Mouse (Mus musculus) liver, adult 2 months (tissue): ENCODE measurements around the gene Wbp2. TPM values are rescaled to one million over a fixed set of nuclear protein-coding genes. Genes with fewer than 3 reads are reported as not detected.

ENCODE experiments used
- DNase-seq: peaks from one replicate; pipeline ENCODE4 v3.0.0-alpha.2; 2011; ENCODE audit warnings: low read depth, low spot score; ENCODE audit errors: extremely low read depth
- H3K27ac ChIP-seq: fragments of 200-500 bp; replicated peaks from 2 replicates; pipeline ENCODE4 v1.5.1; 2012; ENCODE audit warnings: low read depth, mild to moderate bottlenecking, control low read depth, inconsistent platforms, low read length; ENCODE audit not compliant: insufficient read depth
- H3K27me3 ChIP-seq: fragments of 200-500 bp; 2 replicates; pipeline ENCODE4 v1.6.1; 2012; ENCODE audit warnings: mild to moderate bottlenecking, moderate library complexity, low read length, inconsistent platforms; ENCODE audit not compliant: control insufficient read depth, insufficient read depth
- H3K36me3 ChIP-seq: fragments of 200-500 bp; 2 replicates; pipeline ENCODE4 v1.6.1; 2012; ENCODE audit warnings: low read length, inconsistent platforms; ENCODE audit not compliant: control insufficient read depth, insufficient read depth
- H3K4me1 ChIP-seq: fragments of 200-500 bp; 2 replicates; pipeline ENCODE4 v1.6.1; 2011; ENCODE audit warnings: low read length; ENCODE audit not compliant: control insufficient read depth, insufficient read depth
- H3K4me3 ChIP-seq: fragments of 200-500 bp; 2 replicates; pipeline ENCODE4 v1.5.1; 2011; ENCODE audit warnings: low read depth, mild to moderate bottlenecking, control low read depth, low read length, moderate library complexity; ENCODE audit not compliant: insufficient read depth
- H3K79me2 ChIP-seq: fragments of 200-500 bp; 2 replicates; pipeline ENCODE4 v1.6.1; 2012; ENCODE audit warnings: inconsistent platforms, mild to moderate bottlenecking, low read length, moderate library complexity; ENCODE audit not compliant: control insufficient read depth, insufficient read depth
- H3K9ac ChIP-seq: fragments of 200-500 bp; 2 replicates; pipeline ENCODE4 v1.6.1; 2012; ENCODE audit warnings: low read depth, mild to moderate bottlenecking, control low read depth, inconsistent platforms, low read length
- CTCF ChIP-seq: fragments of 200-500 bp; IDR thresholded peaks from 2 replicates; pipeline ENCODE4 v1.5.1; 2011; ENCODE audit warnings: low read depth, low read length, control low read depth
- POLR2A ChIP-seq: fragments of 200-500 bp; IDR thresholded peaks from 2 replicates; pipeline ENCODE4 v1.6.1; 2011; ENCODE audit warnings: low read length, control low read depth; ENCODE audit not compliant: insufficient read depth; ENCODE audit errors: extremely low read depth
- WGBS: fragments of 180-500 bp; shearing (Covaris S2); methylation state at CpG from one replicate; pipeline ENCODE4 v1.1.7; 2018; 5-methylcytosine and 5-hydroxymethylcytosine counted together
- polyA plus RNA-seq: library from polyadenylated mRNA; depleted of rRNA; stranded (reverse); fragments of >200 nt; gene quantifications from 2 replicates; pipeline ENCODE4 v1.2.3, GENCODE M21; 2012
- total RNA-seq: library from RNA; depleted of rRNA; stranded (reverse); fragments of >200 nt; gene quantifications from 2 replicates; pipeline ENCODE4 v1.2.3, GENCODE M21; 2014

Gene Wbp2
- total and polyA plus RNA-seq, 2 experiments: 14.8 to 166 TPM

DNA sequence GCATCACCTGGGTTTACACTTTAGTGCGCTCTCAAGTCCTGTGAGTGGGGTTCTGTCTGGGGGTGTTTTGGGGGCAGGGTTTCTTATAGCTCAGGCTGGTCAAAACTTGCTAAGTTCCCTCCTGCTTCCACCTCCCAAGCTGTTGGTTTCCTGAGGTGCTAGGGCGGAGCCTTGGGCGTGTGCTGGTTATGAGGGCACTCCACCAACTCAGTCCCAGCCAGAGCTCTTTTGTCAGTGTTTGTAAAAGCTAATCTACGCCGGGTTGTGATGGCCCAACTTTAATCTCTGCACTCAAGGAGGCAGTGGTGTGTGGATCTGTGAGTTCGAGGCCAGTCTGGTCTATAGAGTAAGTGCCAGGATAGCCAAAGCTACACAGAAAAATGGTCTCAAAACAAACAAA is 2.6 kb downstream of the Wbp2 start:
- H3K79me2 ChIP-seq: peaks cover 6% of the 10 kb centered on the region; the same call in 1 of the 2 replicates
- WGBS: 82% methylated on average over 6 of the region's 6 CpGs
- H3K27me3 ChIP-seq: no peaks in the 10 kb centered on the region
- peaks cover 14% of the 10 kb centered on the region for H3K4me1 ChIP-seq
- no peak for DNase-seq
- H3K4me3 ChIP-seq: no peak overlapping the region
- peaks cover 22% of the 10 kb centered on the region for H3K36me3 ChIP-seq
- TF ChIP-seq POLR2A: no peak
- no peak overlapping the region for H3K27ac ChIP-seq
- no peak overlapping the region for H3K9ac ChIP-seq

DNA sequence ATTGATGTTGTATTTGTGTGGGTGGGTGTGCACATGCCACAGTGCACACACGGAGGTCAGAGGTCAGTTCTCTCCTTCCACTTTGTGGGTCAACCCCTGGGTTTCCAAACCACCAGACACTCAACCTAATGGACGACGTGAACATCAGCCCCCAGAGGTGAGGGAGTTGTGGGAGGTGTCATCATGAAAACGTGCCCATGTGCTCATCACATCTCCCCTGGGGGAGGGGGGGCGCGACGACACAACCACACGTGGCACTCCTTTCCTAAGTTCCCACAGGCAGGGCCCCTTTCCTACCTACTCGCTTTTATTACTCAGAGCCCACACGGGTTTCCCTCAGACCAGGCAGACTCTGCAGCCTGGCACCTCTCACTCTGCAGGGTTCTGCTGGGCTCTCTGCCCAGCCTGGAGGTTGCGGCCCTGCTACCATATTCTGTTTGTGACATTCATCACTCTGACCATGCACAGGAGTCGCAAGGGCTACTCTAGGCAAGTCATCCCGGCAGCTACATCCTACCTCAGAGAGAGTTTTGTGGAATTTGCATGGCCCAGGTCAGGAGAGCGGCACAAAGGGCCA is 3.6 kb downstream of the Wbp2 start:
- H3K27me3 ChIP-seq: no peaks in the 10 kb centered on the region
- no peak overlapping the region for H3K27ac ChIP-seq
- H3K9ac ChIP-seq: no peak overlapping the region
- no peak for DNase-seq
- H3K4me3 ChIP-seq: no peak overlapping the region
- peaks cover 8% of the 10 kb centered on the region; the same call in 1 of the 2 replicates for H3K4me1 ChIP-seq
- TF ChIP-seq POLR2A (no peak), CTCF (no peak)
- peaks cover 6% of the 10 kb centered on the region; the same call in 1 of the 2 replicates for H3K79me2 ChIP-seq
- peaks cover 22% of the 10 kb centered on the region for H3K36me3 ChIP-seq
- WGBS: 85% methylated on average over 14 of the region's 14 CpGs

DNA sequence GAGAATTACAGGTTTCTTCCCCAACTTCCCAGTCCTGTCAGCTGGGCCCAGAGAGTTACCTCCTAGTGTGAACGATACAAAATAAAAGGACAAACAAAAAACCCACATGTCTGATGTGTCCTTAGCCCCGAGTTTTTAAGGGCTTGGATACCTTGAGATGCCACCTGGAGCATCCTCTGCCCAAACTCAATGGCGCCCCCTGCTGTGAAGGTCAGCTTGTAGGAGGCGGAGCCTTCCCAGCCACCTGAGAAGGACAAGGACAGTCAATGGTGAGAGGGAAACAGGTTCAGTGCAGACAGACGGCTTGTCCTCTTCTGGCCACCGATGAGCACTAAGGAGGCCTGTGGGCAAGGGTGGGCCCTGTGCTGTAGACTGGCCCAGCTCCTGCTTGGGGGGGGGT is 5.7 kb downstream of the Wbp2 start:
- Histone ChIP-seq H3K27me3 (no peaks in the 10 kb centered on the region), H3K27ac (no peak overlapping the region), H3K4me3 (no peak overlapping the region), H3K4me1 (peaks cover 5% of the 10 kb centered on the region; the same call in 1 of the 2 replicates), H3K79me2 (peaks cover 6% of the 10 kb centered on the region; the same call in 1 of the 2 replicates), H3K36me3 (peaks cover 22% of the 10 kb centered on the region), H3K9ac (no peak overlapping the region)
- peak; percentile 77 for TF ChIP-seq CTCF
- no peak for TF ChIP-seq POLR2A
- peak; percentile 38 for DNase-seq
- WGBS: 74% methylated on average over 6 of the region's 6 CpGs

GRCm38 (mm10) chr11:116079511-116079910 is 7.3 kb downstream of the Wbp2 start:
- H3K9ac ChIP-seq: no peak overlapping the region
- H3K4me3 ChIP-seq: no peak overlapping the region
- no peak overlapping the region for H3K27ac ChIP-seq
- H3K27me3 ChIP-seq: no peaks in the 10 kb centered on the region
- peaks cover 3% of the 10 kb centered on the region; the same call in 1 of the 2 replicates for H3K79me2 ChIP-seq
- 50% methylated on average over 10 of the region's 10 CpGs for WGBS
- no peak for TF ChIP-seq POLR2A
- no peak for TF ChIP-seq CTCF
- peaks cover 22% of the 10 kb centered on the region for H3K36me3 ChIP-seq
- H3K4me1 ChIP-seq: no peaks in the 10 kb centered on the region
- no peak for DNase-seq

- no peaks in the 10 kb centered on the region for H3K4me1 ChIP-seq
- no peak for DNase-seq
- peaks cover 21% of the 10 kb centered on the region for H3K36me3 ChIP-seq
- no peaks in the 10 kb centered on the region for H3K27me3 ChIP-seq
- WGBS: 88% methylated on average over 10 of the region's 10 CpGs
- H3K4me3 ChIP-seq: no peak overlapping the region
- H3K27ac ChIP-seq: no peak overlapping the region
- H3K79me2 ChIP-seq: no peaks in the 10 kb centered on the region
- no peak for TF ChIP-seq POLR2A
- no peak overlapping the region for H3K9ac ChIP-seq
Observed at GRCm38 (mm10) chr11:116078676-116079320, 8.0 kb downstream of the Wbp2 start.

DNA sequence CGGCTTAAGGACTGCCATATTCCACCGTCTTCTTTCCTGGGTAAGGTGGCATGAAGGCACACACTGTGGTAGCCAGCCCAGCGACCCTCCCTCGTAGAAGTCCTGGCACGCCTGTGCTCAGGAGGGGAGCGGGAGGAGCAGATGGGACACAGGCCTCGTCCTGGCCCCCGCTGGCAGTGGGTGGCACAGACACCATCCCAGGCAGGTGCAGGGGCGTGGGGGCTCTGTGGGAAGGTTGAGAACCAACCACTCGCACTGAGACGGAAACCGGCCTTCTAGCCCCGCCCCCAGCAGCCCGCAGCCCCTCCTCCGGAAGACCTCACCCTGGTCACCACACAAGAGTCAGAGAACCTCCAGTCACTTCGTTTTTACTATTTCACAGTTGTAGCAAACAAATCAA is 8.6 kb downstream of the Wbp2 start:
- WGBS: 52% methylated on average over 16 of the region's 16 CpGs
- no peaks in the 10 kb centered on the region for H3K79me2 ChIP-seq
- DNase-seq: no peak
- H3K36me3 ChIP-seq: peaks cover 17% of the 10 kb centered on the region
- H3K27ac ChIP-seq: no peak overlapping the region
- TF ChIP-seq POLR2A (0 out of 2 replicates have a peak, but pooled peaks have one; percentile 12), CTCF (no peak)
- no peaks in the 10 kb centered on the region for H3K4me1 ChIP-seq
- H3K4me3 ChIP-seq: peak overlapping the region; percentile 49; the same call in 1 of the 2 replicates
- no peaks in the 10 kb centered on the region for H3K27me3 ChIP-seq
- H3K9ac ChIP-seq: peak overlapping the region; percentile 40; the same call in 1 of the 2 replicates
